Mouse (Mus musculus): ENCODE measurements around the gene Lamtor4. TPM values are rescaled to one million over a fixed set of nuclear protein-coding genes. Genes with fewer than 3 reads are reported as not detected.

The Lamtor4 gene
- polyA plus RNA-seq, 1 experiment, result 24.3 TPM

GRCm38 (mm10) chr5:138223287-138223686, 32.0 kb upstream of the Lamtor4 start:
- H3K36me3 ChIP-seq (ENCODE audit: control insufficient read depth, insufficient read depth, low read length, poor library complexity, severe bottlenecking), result no peaks in the 10 kb centered on the region
- H3K27ac ChIP-seq (ENCODE audit: insufficient read depth, low read length), result no peak overlapping the region
- H3K9ac ChIP-seq (ENCODE audit: low read depth, poor library complexity, severe bottlenecking), result no peak overlapping the region
- no peaks in the 10 kb centered on the region for H3K9me3 ChIP-seq (replicated peaks; ENCODE audit: control insufficient read depth, insufficient read depth, low read length, poor library complexity, severe bottlenecking)
- no peak overlapping the region for H3K4me3 ChIP-seq (ENCODE audit: low read depth, low read length)
- H3K4me1 ChIP-seq (ENCODE audit: control insufficient read depth, insufficient read depth, low read length), result no peaks in the 10 kb centered on the region
- H3K27me3 ChIP-seq (ENCODE audit: control insufficient read depth, insufficient read depth, low read length, poor library complexity, severe bottlenecking), result no peaks in the 10 kb centered on the region
- TF ChIP-seq CTCF (IDR thresholded peaks at IDR 0.05; ENCODE audit: low read depth, low read length) (no peak), POLR2A (IDR thresholded peaks at IDR 0.05; ENCODE audit: insufficient read depth, low read length) (no peak)

DNA sequence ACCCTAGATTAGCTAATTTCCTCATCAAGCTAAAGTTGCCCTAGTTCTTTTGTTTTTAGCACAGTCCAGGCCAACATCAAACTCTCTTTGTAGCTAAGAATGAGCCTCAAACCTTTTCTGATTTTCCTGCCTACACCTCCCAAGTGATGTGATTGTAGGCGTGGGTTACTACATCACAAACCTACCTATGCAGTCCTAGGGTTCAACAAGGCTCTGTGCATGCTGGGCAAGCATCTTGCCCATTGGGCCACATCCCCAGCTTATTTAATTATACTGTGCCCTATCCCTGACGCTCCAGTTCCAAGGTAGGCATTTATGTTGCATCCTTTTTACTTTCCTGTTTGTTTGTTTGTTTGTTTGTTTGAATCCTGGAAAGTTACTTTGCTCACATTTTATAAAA, 29.6 kb upstream of the Lamtor4 start, which contains the start of gene Nxpe5:
TSS of gene Nxpe5 (plus strand) at position 199 of the 400 bp plus-strand sequence.
- no peak within 1 kb of the TSS for H3K27ac ChIP-seq (ENCODE audit: insufficient read depth, low read length)
- no peaks in the 10 kb centered on the region for H3K27me3 ChIP-seq (ENCODE audit: control insufficient read depth, insufficient read depth, low read length, poor library complexity, severe bottlenecking)
- H3K9ac ChIP-seq (ENCODE audit: low read depth, poor library complexity, severe bottlenecking), result no peak within 1 kb of the TSS
- no peak for TF ChIP-seq CTCF (IDR thresholded peaks at IDR 0.05; ENCODE audit: low read depth, low read length)
- no peak for TF ChIP-seq EP300 (IDR thresholded peaks at IDR 0.05; ENCODE audit: insufficient read depth, low read depth, low read length)
- TF ChIP-seq POLR2A (IDR thresholded peaks at IDR 0.05; ENCODE audit: insufficient read depth, low read length), result no peak
- H3K4me3 ChIP-seq (ENCODE audit: low read depth, low read length), result no peak within 1 kb of the TSS
- H3K36me3 ChIP-seq (ENCODE audit: control insufficient read depth, insufficient read depth, low read length, poor library complexity, severe bottlenecking), result no peaks in the 10 kb centered on the region
- H3K4me1 ChIP-seq (ENCODE audit: control insufficient read depth, insufficient read depth, low read length), result no peaks in the 10 kb centered on the region
- no peaks in the 10 kb centered on the region for H3K9me3 ChIP-seq (replicated peaks; ENCODE audit: control insufficient read depth, insufficient read depth, low read length, poor library complexity, severe bottlenecking)

GRCm38 (mm10) chr5:138226491-138226890, 28.8 kb upstream of the Lamtor4 start:
- TF ChIP-seq CTCF (IDR thresholded peaks at IDR 0.05; ENCODE audit: low read depth, low read length) (no peak), EP300 (IDR thresholded peaks at IDR 0.05; ENCODE audit: insufficient read depth, low read depth, low read length) (no peak), POLR2A (IDR thresholded peaks at IDR 0.05; ENCODE audit: insufficient read depth, low read length) (no peak)
- Histone ChIP-seq H3K27ac (ENCODE audit: insufficient read depth, low read length) (no peak overlapping the region), H3K9ac (ENCODE audit: low read depth, poor library complexity, severe bottlenecking) (no peak overlapping the region), H3K27me3 (ENCODE audit: control insufficient read depth, insufficient read depth, low read length, poor library complexity, severe bottlenecking) (no peaks in the 10 kb centered on the region), H3K9me3 (replicated peaks; ENCODE audit: control insufficient read depth, insufficient read depth, low read length, poor library complexity, severe bottlenecking) (no peaks in the 10 kb centered on the region), H3K4me1 (ENCODE audit: control insufficient read depth, insufficient read depth, low read length) (no peaks in the 10 kb centered on the region), H3K36me3 (ENCODE audit: control insufficient read depth, insufficient read depth, low read length, poor library complexity, severe bottlenecking) (no peaks in the 10 kb centered on the region), H3K4me3 (ENCODE audit: low read depth, low read length) (no peak overlapping the region)

DNA sequence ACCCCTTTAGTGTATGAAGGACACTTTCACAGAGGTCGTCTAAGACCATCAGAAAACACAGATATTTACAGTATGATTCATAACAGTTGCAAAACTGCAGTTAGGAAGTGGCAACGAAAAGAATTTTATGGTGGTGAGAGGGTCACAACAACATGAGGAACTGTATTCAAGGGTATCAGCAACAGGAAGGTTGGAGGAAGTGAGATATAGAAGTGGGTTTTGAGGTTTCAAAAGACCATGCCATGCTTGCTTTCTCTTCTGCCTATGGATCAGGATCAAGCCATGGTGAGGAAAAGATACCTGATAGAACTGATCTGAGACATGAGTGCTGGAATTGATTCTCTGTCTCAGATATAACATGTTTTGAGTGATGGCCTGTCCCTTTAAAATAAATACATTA, 27.9 kb upstream of the Lamtor4 start:
- Histone ChIP-seq H3K9ac (ENCODE audit: low read depth, poor library complexity, severe bottlenecking) (no peak overlapping the region), H3K4me1 (ENCODE audit: control insufficient read depth, insufficient read depth, low read length) (no peaks in the 10 kb centered on the region), H3K36me3 (ENCODE audit: control insufficient read depth, insufficient read depth, low read length, poor library complexity, severe bottlenecking) (no peaks in the 10 kb centered on the region), H3K27ac (ENCODE audit: insufficient read depth, low read length) (no peak overlapping the region), H3K4me3 (ENCODE audit: low read depth, low read length) (no peak overlapping the region), H3K9me3 (replicated peaks; ENCODE audit: control insufficient read depth, insufficient read depth, low read length, poor library complexity, severe bottlenecking) (no peaks in the 10 kb centered on the region), H3K27me3 (ENCODE audit: control insufficient read depth, insufficient read depth, low read length, poor library complexity, severe bottlenecking) (no peaks in the 10 kb centered on the region)
- TF ChIP-seq CTCF (IDR thresholded peaks at IDR 0.05; ENCODE audit: low read depth, low read length) (no peak), EP300 (IDR thresholded peaks at IDR 0.05; ENCODE audit: insufficient read depth, low read depth, low read length) (no peak), POLR2A (IDR thresholded peaks at IDR 0.05; ENCODE audit: insufficient read depth, low read length) (no peak)

- H3K27ac ChIP-seq (ENCODE audit: insufficient read depth, low read length), result no peak overlapping the region
- H3K9me3 ChIP-seq (replicated peaks; ENCODE audit: control insufficient read depth, insufficient read depth, low read length, poor library complexity, severe bottlenecking), result no peaks in the 10 kb centered on the region
- TF ChIP-seq CTCF (IDR thresholded peaks at IDR 0.05; ENCODE audit: low read depth, low read length) (peak; percentile 80), POLR2A (IDR thresholded peaks at IDR 0.05; ENCODE audit: insufficient read depth, low read length) (no peak), EP300 (IDR thresholded peaks at IDR 0.05; ENCODE audit: insufficient read depth, low read depth, low read length) (no peak)
- no peak overlapping the region for H3K4me3 ChIP-seq (ENCODE audit: low read depth, low read length)
- no peaks in the 10 kb centered on the region for H3K36me3 ChIP-seq (ENCODE audit: control insufficient read depth, insufficient read depth, low read length, poor library complexity, severe bottlenecking)
- no peaks in the 10 kb centered on the region for H3K4me1 ChIP-seq (ENCODE audit: control insufficient read depth, insufficient read depth, low read length)
- H3K27me3 ChIP-seq (ENCODE audit: control insufficient read depth, insufficient read depth, low read length, poor library complexity, severe bottlenecking), result no peaks in the 10 kb centered on the region
- no peak overlapping the region for H3K9ac ChIP-seq (ENCODE audit: low read depth, poor library complexity, severe bottlenecking)
Measured at GRCm38 (mm10) chr5:138228026-138228425, 27.3 kb upstream of the Lamtor4 start.

DNA sequence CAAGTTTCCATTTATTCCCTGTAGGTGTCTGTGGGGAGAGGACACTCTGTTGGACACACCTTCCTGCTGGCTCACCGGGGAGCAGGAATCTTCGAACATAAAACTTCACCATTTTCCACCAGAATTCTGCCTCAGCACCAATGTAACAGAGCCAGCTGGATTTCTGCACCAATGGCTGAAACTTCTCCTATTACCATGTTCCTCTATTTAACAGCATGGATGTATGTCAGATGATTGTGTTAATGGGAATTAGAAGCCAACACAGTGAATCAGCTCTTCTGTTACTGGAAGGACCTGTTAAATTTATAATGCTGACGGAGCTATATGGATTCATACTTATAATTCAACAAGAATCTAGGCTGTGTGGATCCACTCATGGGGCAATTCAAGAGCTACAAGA, 25.8 kb upstream of the Lamtor4 start:
- Histone ChIP-seq H3K9me3 (replicated peaks; ENCODE audit: control insufficient read depth, insufficient read depth, low read length, poor library complexity, severe bottlenecking) (no peaks in the 10 kb centered on the region), H3K27ac (ENCODE audit: insufficient read depth, low read length) (no peak overlapping the region), H3K4me1 (ENCODE audit: control insufficient read depth, insufficient read depth, low read length) (no peaks in the 10 kb centered on the region), H3K27me3 (ENCODE audit: control insufficient read depth, insufficient read depth, low read length, poor library complexity, severe bottlenecking) (no peaks in the 10 kb centered on the region), H3K4me3 (ENCODE audit: low read depth, low read length) (no peak overlapping the region), H3K9ac (ENCODE audit: low read depth, poor library complexity, severe bottlenecking) (no peak overlapping the region), H3K36me3 (ENCODE audit: control insufficient read depth, insufficient read depth, low read length, poor library complexity, severe bottlenecking) (no peaks in the 10 kb centered on the region)
- TF ChIP-seq EP300 (IDR thresholded peaks at IDR 0.05; ENCODE audit: insufficient read depth, low read depth, low read length) (no peak), POLR2A (IDR thresholded peaks at IDR 0.05; ENCODE audit: insufficient read depth, low read length) (no peak), CTCF (IDR thresholded peaks at IDR 0.05; ENCODE audit: low read depth, low read length) (no peak)

Data from ES-Bruce4 (cell line).